Mouse (Mus musculus) embryonic facial prominence, embryonic 11.5 days (tissue): ENCODE data around the gene Ppm1g. TPM values are rescaled to one million over a fixed set of nuclear protein-coding genes. Genes with fewer than 3 reads are reported as not detected.

ENCODE experiments used
- ATAC-seq: fragments of 200-750 bp; cut with Nextera tagmentation; replicated peaks from 2 replicates; pipeline ENCODE4 v1.8.0; 2017; ENCODE audit warnings: low read depth; ENCODE audit not compliant: insufficient number of reproducible peaks, low FRiP score, low TSS enrichment
- DNase-seq: peaks from one replicate; pipeline ENCODE4 v3.0.0-alpha.2; 2015; ENCODE audit warnings: low spot score
- H3K27ac ChIP-seq: fragments of 300-500 bp; sonication (generic); replicated peaks from 2 replicates; pipeline ENCODE4 v1.5.1; 2014; ENCODE audit warnings: mild to moderate bottlenecking, low read depth, low read length, control low read depth
- H3K27me3 ChIP-seq: fragments of 300-500 bp; sonication (generic); 2 replicates; pipeline ENCODE4 v1.6.1; 2014; ENCODE audit warnings: mild to moderate bottlenecking, low read length, moderate library complexity, mixed read lengths; ENCODE audit not compliant: control insufficient read depth, insufficient read depth
- H3K36me3 ChIP-seq: fragments of 300-500 bp; sonication (generic); replicated peaks from 2 replicates; pipeline ENCODE4 v1.6.1; 2014; ENCODE audit warnings: low read depth, mild to moderate bottlenecking, low read length, moderate library complexity, mixed read lengths; ENCODE audit not compliant: control insufficient read depth, insufficient read depth
- H3K4me1 ChIP-seq: fragments of 300-500 bp; sonication (generic); 2 replicates; pipeline ENCODE4 v1.6.1; 2014; ENCODE audit warnings: low read length, mixed read lengths; ENCODE audit not compliant: control insufficient read depth, insufficient read depth
- H3K4me2 ChIP-seq: fragments of 300-500 bp; sonication (generic); 2 replicates; pipeline ENCODE4 v1.6.1; 2014; ENCODE audit warnings: low read depth, mild to moderate bottlenecking, control low read depth, low read length, moderate library complexity
- H3K4me3 ChIP-seq: fragments of 300-500 bp; sonication (generic); 2 replicates; pipeline ENCODE4 v1.5.1; 2014; ENCODE audit warnings: low read depth, low read length, control low read depth
- H3K9ac ChIP-seq: fragments of 300-500 bp; sonication (generic); replicated peaks from 2 replicates; pipeline ENCODE4 v1.6.1; 2014; ENCODE audit warnings: mild to moderate bottlenecking, control low read depth, low read length
- H3K9me3 ChIP-seq: fragments of 300-500 bp; sonication (generic); replicated peaks from 2 replicates; pipeline ENCODE4 v1.6.1; 2016; ENCODE audit warnings: mild to moderate bottlenecking, low read length, inconsistent platforms, mixed read lengths; ENCODE audit not compliant: control insufficient read depth
- WGBS: fragments of 180-500 bp; shearing (Covaris S2); extraction: QIAGEN DNeasy Blood & Tissue Kit; methylation state at CpG from one replicate; pipeline ENCODE4 v1.1.7; 2014; 5-methylcytosine and 5-hydroxymethylcytosine counted together
- polyA plus RNA-seq: library from polyadenylated mRNA; unstranded; fragments of >200 nt; fragmentation: Nextera tagmentation; extraction: Ambion mirVana; gene quantifications from 2 replicates; pipeline ENCODE4 v1.2.1, GENCODE M21; 2014

Gene Ppm1g
- polyA plus RNA-seq, 1 experiment from 2014 or later: 142 TPM

DNA sequence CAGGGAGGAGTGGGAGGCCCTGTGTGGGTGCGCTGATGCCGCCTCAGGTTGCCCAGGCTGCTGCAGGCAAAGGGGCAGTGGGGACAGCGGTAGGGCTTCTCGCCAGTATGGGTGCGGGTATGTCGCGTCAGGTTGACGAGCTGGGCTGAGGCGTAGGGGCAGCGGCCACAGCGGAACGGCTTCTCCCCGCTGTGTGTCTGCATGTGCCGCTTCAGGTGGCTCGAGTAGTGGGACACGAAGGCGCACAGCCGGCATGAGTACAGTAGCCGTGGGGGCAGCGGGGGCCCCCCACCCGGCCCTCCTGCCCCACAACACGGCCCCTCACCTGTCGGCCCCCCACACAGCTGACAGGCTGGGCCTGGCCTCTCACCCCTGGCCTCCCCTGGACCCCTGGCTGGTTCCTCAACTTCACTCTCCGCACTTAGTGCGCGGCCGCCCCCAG, 20.1 kb downstream of the Ppm1g start:
- H3K4me1 ChIP-seq: no peaks in the 10 kb centered on the region
- H3K9me3 ChIP-seq: peaks cover 5% of the 10 kb centered on the region
- no peak overlapping the region; the same call in 1 of the 2 replicates for H3K4me2 ChIP-seq
- H3K4me3 ChIP-seq: no peak overlapping the region
- no peaks in the 10 kb centered on the region for H3K27me3 ChIP-seq
- ATAC-seq (no peak), DNase-seq (no peak)
- WGBS: 91% methylated on average over 27 of the region's 27 CpGs
- peaks cover 37% of the 10 kb centered on the region for H3K36me3 ChIP-seq
- no peak overlapping the region for H3K27ac ChIP-seq
- no peak overlapping the region; the same call in 1 of the 2 replicates for H3K9ac ChIP-seq

DNA sequence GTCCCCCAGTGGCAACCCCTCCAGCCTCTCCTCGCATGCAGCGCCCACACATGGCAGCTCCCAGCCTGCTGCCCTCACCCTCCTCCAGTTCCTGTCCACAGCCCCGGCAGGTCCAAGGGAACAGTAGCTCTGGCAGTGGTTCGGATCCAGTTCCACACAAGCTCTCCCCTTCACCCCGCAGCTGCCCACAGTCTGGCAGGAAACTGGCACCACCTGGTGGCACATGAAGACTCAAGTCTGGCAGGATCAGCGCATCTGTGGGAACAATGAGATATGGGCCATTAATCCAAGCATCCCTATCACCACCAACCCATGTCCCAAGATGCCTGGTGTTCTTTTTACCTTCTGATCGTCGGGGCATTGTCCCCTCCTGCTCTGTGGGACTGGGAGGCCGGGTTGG, 20.6 kb downstream of the Ppm1g start:
- no peak for ATAC-seq
- H3K27me3 ChIP-seq: no peaks in the 10 kb centered on the region
- 89% methylated on average over 9 of the region's 9 CpGs for WGBS

DNA sequence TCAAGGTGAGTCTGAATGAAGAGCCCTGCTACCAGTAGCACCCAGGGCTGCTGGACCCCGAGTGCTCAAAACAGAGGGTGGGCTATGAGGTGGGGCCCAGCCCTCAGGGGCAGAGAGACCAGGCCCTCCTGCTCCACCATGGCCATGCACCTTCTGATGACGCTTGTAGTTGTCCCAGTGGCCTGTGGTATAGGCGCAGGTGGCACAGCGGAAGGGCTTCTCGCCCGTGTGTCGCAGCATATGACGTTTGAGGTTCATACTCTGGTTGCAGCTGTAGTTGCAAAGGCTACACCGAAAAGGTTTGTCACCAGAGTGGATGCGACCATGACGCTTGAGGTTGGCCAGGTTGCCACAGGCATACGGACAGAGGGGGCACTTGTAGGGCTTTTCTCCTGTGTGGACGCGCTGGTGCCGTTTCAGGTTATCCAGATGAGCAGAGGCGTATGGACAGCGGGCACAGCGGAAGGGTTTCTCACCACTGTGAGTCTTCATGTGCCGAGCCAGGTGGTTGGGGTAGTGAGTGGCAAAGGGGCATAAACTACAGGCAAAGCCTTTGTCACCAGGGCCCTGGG, 21.1 kb downstream of the Ppm1g start:
- H3K27ac ChIP-seq: no peak overlapping the region
- DNase-seq (no peak), ATAC-seq (no peak)
- H3K9ac ChIP-seq: no peak overlapping the region
- H3K4me1 ChIP-seq: no peaks in the 10 kb centered on the region
- H3K36me3 ChIP-seq: peaks cover 37% of the 10 kb centered on the region
- no peak overlapping the region for H3K4me3 ChIP-seq
- WGBS: 93% methylated on average over 19 of the region's 19 CpGs
- peaks cover 5% of the 10 kb centered on the region for H3K9me3 ChIP-seq
- H3K4me2 ChIP-seq: no peak overlapping the region
- H3K27me3 ChIP-seq: no peaks in the 10 kb centered on the region

More for the DNA sequence above, 20.6 kb downstream of the Ppm1g start:
- DNase-seq: no peak
- no peak overlapping the region for H3K4me2 ChIP-seq
- H3K4me1 ChIP-seq: no peaks in the 10 kb centered on the region
- peaks cover 5% of the 10 kb centered on the region for H3K9me3 ChIP-seq
- H3K4me3 ChIP-seq: no peak overlapping the region
- H3K9ac ChIP-seq: no peak overlapping the region; the same call in 1 of the 2 replicates
- no peak overlapping the region for H3K27ac ChIP-seq
- H3K36me3 ChIP-seq: peaks cover 37% of the 10 kb centered on the region

DNA sequence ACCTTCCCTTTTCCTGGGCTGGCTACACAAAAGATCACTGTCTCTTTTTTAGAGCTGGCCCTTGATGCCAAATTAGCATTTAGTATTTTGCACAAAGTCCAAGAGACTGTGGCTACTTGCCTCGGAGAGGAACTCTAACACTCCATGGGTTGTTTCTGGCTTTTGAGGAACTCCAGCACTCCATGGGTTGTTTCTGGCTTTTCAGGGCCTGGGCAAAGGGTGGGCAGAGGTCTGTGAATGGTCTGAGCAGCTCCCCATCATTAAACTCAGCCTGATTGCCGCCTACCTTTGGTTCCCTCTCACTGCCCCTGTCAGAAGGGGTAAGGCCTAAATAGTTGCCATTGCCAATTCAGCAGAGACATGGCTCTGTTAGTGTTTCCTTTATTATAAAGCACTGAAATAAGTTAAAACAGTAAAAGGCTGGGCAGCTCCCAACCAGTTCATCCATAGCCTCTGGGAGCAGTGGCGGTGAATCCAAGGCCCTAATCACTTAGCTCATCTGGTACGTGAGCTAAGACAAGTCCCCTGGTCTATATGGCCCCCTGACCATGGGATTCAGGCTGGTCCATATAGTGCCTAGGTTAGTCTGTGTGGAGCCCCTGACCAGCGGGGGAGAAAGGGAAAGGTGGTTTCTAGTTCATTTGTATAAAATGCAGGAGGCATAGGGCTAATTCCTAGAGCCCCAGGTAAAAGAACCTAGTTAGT, 21.7 kb downstream of the Ppm1g start:
- Histone ChIP-seq H3K27me3 (no peaks in the 10 kb centered on the region), H3K9me3 (peaks cover 5% of the 10 kb centered on the region), H3K4me1 (no peaks in the 10 kb centered on the region), H3K36me3 (peaks cover 34% of the 10 kb centered on the region), H3K4me3 (no peak overlapping the region), H3K27ac (no peak overlapping the region), H3K9ac (no peak overlapping the region), H3K4me2 (no peak overlapping the region)
- 87% methylated on average over 5 of the region's 5 CpGs for WGBS
- DNase-seq (no peak), ATAC-seq (no peak)

DNA sequence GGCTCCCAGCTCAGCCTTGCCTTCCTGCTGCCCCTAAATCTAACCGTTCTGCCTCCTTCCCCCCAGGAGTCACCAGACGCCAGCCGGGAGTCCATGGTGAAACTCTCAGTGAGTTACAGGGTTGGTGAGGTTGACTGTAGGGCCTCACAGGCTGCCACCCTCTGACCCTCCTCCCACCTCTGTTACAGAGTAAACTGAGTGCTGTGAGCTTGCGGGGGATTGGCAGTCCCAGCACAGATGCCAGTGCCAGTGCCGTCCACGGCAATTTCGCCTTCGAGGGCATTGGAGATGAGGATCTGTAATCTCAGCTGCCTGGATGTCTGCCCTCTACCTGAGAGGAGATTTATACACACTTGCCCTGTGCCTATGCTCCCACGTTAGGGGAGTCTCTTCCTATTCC, 22.3 kb downstream of the Ppm1g start:
- peaks cover 32% of the 10 kb centered on the region for H3K36me3 ChIP-seq
- H3K9me3 ChIP-seq: peaks cover 5% of the 10 kb centered on the region
- no peak overlapping the region for H3K4me3 ChIP-seq
- ATAC-seq (no peak), DNase-seq (no peak)
- no peak overlapping the region for H3K27ac ChIP-seq
- 89% methylated on average over 9 of the region's 9 CpGs for WGBS
- H3K4me2 ChIP-seq: no peak overlapping the region
- no peak overlapping the region for H3K9ac ChIP-seq
- H3K4me1 ChIP-seq: no peaks in the 10 kb centered on the region
- H3K27me3 ChIP-seq: no peaks in the 10 kb centered on the region

DNA sequence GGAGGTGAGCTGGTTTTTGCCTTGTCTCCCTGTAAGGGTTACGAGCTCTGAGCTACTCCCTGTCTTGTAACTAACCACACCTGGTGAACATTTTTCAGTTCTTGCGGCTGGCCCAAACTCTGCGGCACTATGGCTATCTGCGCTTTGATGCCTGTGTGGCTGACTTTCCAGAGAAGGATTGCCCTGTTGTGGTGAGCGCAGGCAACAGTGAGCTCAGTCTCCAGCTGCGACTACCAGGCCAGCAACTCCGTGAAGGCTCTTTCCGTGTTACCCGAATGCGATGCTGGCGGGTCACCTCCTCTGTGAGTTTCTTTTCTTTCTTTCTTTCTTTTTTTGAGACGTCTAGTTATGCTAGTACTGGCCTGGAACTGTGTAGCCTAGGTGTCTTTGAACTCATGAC, 23.4 kb downstream of the Ppm1g start:
- no peaks in the 10 kb centered on the region for H3K4me1 ChIP-seq
- H3K36me3 ChIP-seq: peaks cover 27% of the 10 kb centered on the region
- DNase-seq (no peak), ATAC-seq (no peak)
- no peak overlapping the region for H3K4me2 ChIP-seq
- no peaks in the 10 kb centered on the region for H3K27me3 ChIP-seq
- H3K27ac ChIP-seq: no peak overlapping the region
- H3K9ac ChIP-seq: no peak overlapping the region
- H3K9me3 ChIP-seq: peaks cover 5% of the 10 kb centered on the region
- 89% methylated on average over 12 of the region's 12 CpGs for WGBS
- no peak overlapping the region for H3K4me3 ChIP-seq

DNA sequence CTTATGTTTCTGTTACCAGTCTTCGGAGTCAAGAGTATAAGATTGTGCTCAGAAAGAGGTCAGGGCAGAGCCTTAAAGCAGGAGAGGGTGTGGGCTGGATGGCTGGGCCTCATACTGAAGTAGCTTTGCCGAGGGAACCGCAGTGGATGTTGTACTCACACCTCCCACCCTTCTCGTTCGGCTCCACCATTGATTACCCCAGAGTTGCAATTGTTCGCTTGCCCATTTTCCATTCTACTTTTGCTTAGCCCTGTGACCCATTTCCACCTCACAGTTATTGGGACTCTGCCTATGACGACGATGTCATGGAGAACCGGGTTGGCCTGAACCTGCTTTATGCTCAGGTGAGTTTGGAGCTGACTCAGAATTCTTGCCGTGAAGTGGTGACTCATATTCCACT, 24.3 kb downstream of the Ppm1g start:
- Histone ChIP-seq H3K27ac (no peak overlapping the region), H3K9me3 (peaks cover 5% of the 10 kb centered on the region), H3K27me3 (no peaks in the 10 kb centered on the region), H3K9ac (no peak overlapping the region), H3K4me1 (0 out of 2 replicates have a peak, but pooled peaks cover 2% of the 10 kb centered on the region), H3K4me3 (no peak overlapping the region), H3K36me3 (peaks cover 27% of the 10 kb centered on the region), H3K4me2 (no peak overlapping the region)
- DNase-seq: no peak
- WGBS: 95% methylated on average over 10 of the region's 10 CpGs
- ATAC-seq: no peak

DNA sequence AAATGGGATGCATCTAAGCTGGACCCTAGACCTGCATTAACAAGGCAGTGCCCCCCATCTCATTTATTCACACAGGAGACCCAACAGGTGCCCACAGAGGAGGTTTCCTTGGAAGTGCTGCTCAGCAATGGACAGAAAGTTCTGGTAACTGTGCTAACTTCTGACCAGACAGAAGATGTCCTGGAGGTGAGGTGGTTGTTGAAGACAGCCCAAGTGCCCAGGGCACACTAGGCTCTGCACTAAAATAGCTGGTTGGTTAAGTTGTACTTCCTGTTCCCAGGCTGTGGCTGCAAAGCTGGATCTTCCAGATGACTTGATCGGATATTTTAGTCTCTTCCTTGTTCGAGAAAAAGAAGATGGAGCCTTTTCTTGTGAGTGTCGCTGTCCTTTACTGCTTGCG, 24.8 kb downstream of the Ppm1g start:
- H3K4me2 ChIP-seq: no peak overlapping the region
- peaks cover 27% of the 10 kb centered on the region for H3K36me3 ChIP-seq
- DNase-seq (no peak), ATAC-seq (no peak)
- H3K27me3 ChIP-seq: no peaks in the 10 kb centered on the region
- no peak overlapping the region for H3K9ac ChIP-seq
- WGBS: 94% methylated on average over 4 of the region's 4 CpGs
- 0 out of 2 replicates have a peak, but pooled peaks cover 2% of the 10 kb centered on the region for H3K4me1 ChIP-seq
- H3K4me3 ChIP-seq: no peak overlapping the region
- H3K9me3 ChIP-seq: peaks cover 5% of the 10 kb centered on the region
- H3K27ac ChIP-seq: no peak overlapping the region
